Mouse (Mus musculus) adrenal gland, postnatal 10 days (tissue): ENCODE measurements at regions not wholly inside any gene's neighbourhood (a gene's known extent, or its start where the extent isn't known, plus 50 kb on each side); places are given as distances from the start of the nearest gene placed in this dataset.
A peak's percentile ranks its signal among the peaks of the same experiment; 100 is the strongest.

Experiments used
- DNase-seq: peaks from one replicate; pipeline ENCODE4 v3.0.0; 2021; ENCODE audit warnings: mixed read lengths

- no peak for DNase-seq
Observed at GRCm38 (mm10) chr12:67471666-67472065, 249.3 kb upstream of the Mdga2 start.

DNA sequence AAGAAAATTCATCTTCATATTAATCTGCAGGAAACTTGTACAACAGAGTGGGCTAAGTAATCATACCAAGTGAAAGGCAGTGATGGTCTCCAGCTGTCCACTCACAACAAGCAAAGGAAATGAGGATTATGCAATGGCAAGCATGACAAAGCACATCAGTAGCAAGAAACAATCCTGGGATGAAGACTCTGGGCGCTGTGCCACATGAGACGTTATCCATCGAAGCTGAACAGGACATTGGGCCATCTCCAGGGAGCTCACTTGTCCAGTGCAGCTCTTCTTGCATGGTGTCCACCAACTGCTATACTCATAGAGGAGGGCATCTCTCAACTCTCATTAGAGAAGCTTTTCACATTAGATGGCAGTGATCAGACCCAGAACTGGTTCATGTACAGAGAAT lies 248.7 kb upstream of the Mdga2 start:
- no peak for DNase-seq

DNA sequence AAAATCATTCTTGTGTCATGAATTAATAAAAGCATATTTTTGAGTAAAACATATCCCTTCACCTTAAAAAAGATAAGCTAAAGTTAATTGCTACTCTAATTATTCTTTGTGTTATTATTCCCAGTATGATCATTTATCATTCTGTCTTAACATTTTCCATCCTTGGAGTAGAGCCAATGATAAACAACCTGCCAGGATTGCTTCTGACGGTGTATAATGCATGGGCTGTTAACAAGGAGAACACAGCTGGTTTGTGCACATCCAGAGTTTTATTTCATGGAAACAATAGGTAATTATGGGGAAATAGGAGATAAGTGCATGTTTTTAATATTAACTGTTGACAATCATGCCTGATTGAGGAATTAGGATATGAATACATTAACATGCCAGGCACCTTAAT lies 226.8 kb upstream of the Mdga2 start:
- DNase-seq: no peak

GRCm38 (mm10) chr12:67430318-67430950 lies 208.1 kb upstream of the Mdga2 start:
- DNase-seq: peak; percentile 26

- DNase-seq: no peak
Observed at GRCm38 (mm10) chr12:67426801-67427200, 204.5 kb upstream of the Mdga2 start.

- DNase-seq: no peak
Observed at GRCm38 (mm10) chr12:67399537-67399936, 177.2 kb upstream of the Mdga2 start.

DNA sequence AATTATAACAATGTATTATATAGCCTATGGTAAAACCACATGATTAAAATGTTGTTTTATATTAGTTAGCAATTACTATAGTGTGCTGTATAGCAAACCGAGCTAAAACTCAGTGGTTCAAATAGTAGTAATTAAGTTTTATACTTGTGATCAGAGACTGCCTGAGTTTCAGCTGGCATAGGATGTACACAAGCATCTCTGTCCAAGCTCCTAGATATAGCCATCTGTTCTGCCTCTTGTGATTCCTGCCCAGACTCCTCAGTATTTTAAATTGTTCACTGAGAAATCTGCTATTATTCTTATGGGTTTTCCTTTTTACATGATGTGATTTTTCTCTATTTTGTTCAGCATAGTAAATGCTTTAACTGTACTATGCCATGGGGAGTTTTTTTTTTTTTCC lies 152.2 kb upstream of the Mdga2 start:
- no peak for DNase-seq

GRCm38 (mm10) chr12:67348551-67348950 lies 126.2 kb upstream of the Mdga2 start:
- no peak for DNase-seq

- no peak for DNase-seq
Observed at GRCm38 (mm10) chr12:67332483-67332998, 110.2 kb upstream of the Mdga2 start.

GRCm38 (mm10) chr12:67326326-67326725 lies 104.0 kb upstream of the Mdga2 start:
- DNase-seq: no peak

DNA sequence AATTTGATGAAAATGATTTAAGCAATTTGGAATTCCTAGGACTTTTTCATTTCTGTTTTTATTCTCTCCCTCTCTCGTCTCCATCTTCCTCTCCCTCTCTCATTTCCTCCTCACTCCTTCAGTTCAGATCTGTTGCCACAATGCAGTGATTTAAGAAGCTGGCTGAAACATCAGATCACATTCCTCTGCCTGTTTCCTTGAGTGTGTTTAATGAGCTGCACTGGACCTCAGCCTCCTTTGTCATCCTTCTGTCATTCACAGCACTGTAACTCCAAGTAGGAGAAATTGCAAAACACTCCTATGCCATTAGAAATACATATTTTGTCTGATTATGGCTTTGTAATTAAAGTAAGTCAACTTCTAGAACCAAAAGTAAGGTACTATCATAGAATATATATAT lies 103.5 kb upstream of the Mdga2 start:
- no peak for DNase-seq

- DNase-seq: no peak
Observed at GRCm38 (mm10) chr12:67325335-67325734, 103.0 kb upstream of the Mdga2 start.

GRCm38 (mm10) chr12:67318687-67319086 lies 96.3 kb upstream of the Mdga2 start:
- DNase-seq: no peak

- no peak for DNase-seq
Observed at GRCm38 (mm10) chr12:67300245-67300644, 77.9 kb upstream of the Mdga2 start.

DNA sequence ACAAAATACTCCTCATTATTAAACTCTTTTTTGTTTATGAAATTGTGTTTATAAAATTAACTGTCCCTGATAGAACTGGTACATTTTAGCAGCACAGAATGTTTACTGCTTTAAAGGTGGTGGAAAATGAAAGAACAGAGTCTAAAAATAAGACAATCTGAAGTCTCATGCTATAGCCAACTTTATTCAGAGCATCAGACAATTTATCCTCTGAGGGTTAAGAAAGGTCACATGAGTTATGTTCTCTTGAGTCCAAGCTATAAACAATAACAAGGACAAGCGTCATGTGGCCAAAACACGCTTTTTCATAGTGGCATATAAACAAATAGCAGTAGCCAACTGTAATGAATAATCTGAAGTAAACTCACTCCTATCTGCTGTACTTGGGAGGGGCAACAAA lies 67.7 kb upstream of the Mdga2 start:
- DNase-seq: no peak

DNA sequence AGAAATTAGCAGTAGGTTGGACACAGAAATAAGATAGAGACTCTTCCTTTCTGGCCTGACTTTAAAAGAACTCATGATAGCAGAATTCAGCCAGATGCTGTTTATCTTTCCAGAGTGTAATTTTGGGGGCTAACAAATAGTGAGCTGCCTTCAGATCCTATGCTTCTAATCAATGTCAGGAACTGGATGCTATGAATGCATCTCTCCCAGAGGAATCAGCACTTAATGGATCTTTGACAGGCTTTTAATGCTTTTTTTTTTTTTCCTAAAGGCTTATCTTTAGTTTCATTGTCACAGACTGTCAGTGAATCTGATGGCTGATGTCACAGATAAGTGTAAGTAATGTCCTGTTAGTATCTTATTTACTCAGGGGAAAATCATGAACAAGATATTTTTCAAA lies 50.5 kb upstream of the Mdga2 start:
- no peak for DNase-seq

DNA sequence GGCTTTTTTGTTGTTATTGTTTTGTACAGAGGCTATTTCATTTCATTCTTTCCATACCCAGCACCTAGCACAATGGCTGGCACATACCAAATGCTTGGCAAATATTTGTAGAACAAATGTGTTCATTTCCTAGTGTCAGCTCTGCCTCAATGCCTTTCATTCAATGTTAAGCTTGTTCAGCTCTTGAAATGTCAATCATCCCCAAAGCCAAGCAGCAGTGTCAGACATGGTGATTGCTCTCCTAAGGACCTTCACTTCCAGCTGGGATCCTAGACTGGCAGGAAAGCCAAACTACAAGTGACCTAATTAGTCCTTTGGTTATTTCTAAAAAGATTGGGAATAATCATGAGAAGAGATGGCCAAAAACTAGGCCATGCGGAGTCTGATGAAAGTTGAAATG lies 50.0 kb upstream of the Mdga2 start:
- DNase-seq: no peak
